Mouse (Mus musculus) neural tube, embryonic 11.5 days (tissue): ENCODE data around the gene Snx32. TPM values are rescaled to one million over a fixed set of nuclear protein-coding genes. Genes with fewer than 3 reads are reported as not detected.

ENCODE experiments used
- ATAC-seq: fragments of 200-750 bp; cut with Nextera tagmentation; 2 replicates; pipeline ENCODE4 v1.8.0; 2017; ENCODE audit warnings: moderate number of reproducible peaks, mild to moderate bottlenecking, moderate TSS enrichment, moderate library complexity; ENCODE audit not compliant: insufficient read depth, low FRiP score, low TSS enrichment
- DNase-seq: peaks from one replicate; pipeline ENCODE4 v3.0.0-alpha.2; 2015; ENCODE audit warnings: low spot score
- H3K27ac ChIP-seq: fragments of 300-500 bp; sonication (generic); 2 replicates; pipeline ENCODE4 v1.5.1; 2014; ENCODE audit warnings: low read depth, mild to moderate bottlenecking, low read length
- H3K27me3 ChIP-seq: fragments of 300-500 bp; sonication (generic); 2 replicates; pipeline ENCODE4 v1.6.1; 2014; ENCODE audit warnings: mild to moderate bottlenecking, low read length, mixed read lengths; ENCODE audit not compliant: control insufficient read depth, insufficient read depth
- H3K36me3 ChIP-seq: fragments of 300-500 bp; sonication (generic); 2 replicates; pipeline ENCODE4 v1.6.1; 2014; ENCODE audit warnings: mild to moderate bottlenecking, low read length, moderate library complexity, mixed read lengths; ENCODE audit not compliant: control insufficient read depth, insufficient read depth
- H3K4me1 ChIP-seq: fragments of 300-500 bp; sonication (generic); 2 replicates; pipeline ENCODE4 v1.6.1; 2014; ENCODE audit warnings: low read length, mixed read lengths; ENCODE audit not compliant: control insufficient read depth, insufficient read depth
- H3K4me2 ChIP-seq: fragments of 300-500 bp; sonication (generic); 2 replicates; pipeline ENCODE4 v1.6.1; 2014; ENCODE audit warnings: low read depth, mild to moderate bottlenecking, moderate library complexity
- H3K4me3 ChIP-seq: fragments of 300-500 bp; sonication (generic); 2 replicates; pipeline ENCODE4 v1.5.1; 2014; ENCODE audit warnings: low read depth, low read length
- H3K9ac ChIP-seq: fragments of 300-500 bp; sonication (generic); 2 replicates; pipeline ENCODE4 v1.6.1; 2014; ENCODE audit warnings: mild to moderate bottlenecking, low read length
- H3K9me3 ChIP-seq: fragments of 300-500 bp; sonication (generic); 2 replicates; pipeline ENCODE4 v1.6.1; 2016; ENCODE audit warnings: low read length; ENCODE audit not compliant: control insufficient read depth
- WGBS: fragments of 180-500 bp; shearing (Covaris S2); extraction: QIAGEN DNeasy Blood & Tissue Kit; methylation state at CpG from one replicate; pipeline ENCODE4 v1.1.7; 2014; 5-methylcytosine and 5-hydroxymethylcytosine counted together
- polyA plus RNA-seq: library from polyadenylated mRNA; unstranded; fragments of >200 nt; fragmentation: Nextera tagmentation; extraction: Ambion mirVana; gene quantifications from 2 replicates; pipeline ENCODE4 v1.2.1, GENCODE M21; 2014

The Snx32 gene
- polyA plus RNA-seq, 1 experiment from 2014 or later, result 23.0 TPM

DNA sequence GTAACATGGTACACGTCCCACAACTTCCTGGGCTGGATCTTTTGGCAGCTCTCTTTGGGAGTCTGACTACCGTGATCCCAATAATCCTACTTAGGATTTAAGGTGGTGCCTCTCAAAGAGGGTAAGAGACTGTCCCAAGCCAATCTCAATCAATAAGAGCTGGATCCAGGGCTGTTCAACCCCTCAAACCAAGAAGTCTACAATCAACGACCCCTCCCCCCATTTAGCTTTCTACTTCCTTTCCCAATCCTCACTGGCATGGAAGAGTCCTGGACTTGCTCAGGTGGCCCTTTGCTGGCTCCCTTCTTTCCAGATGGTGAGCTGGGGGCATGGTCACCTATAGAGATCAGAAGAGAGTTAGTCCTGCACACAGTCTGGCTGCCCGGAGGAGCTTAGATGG, 23.6 kb downstream of the Snx32 start:
- DNase-seq, result no peak
- H3K4me2 ChIP-seq, result no peak overlapping the region
- H3K27ac ChIP-seq, result no peak overlapping the region
- H3K4me3 ChIP-seq, result no peak overlapping the region
- H3K9me3 ChIP-seq, result no peaks in the 10 kb centered on the region
- H3K9ac ChIP-seq, result no peak overlapping the region; the same call in 1 of the 2 replicates
- H3K4me1 ChIP-seq, result peaks cover 15% of the 10 kb centered on the region
- H3K27me3 ChIP-seq, result no peaks in the 10 kb centered on the region
- peaks cover 8% of the 10 kb centered on the region for H3K36me3 ChIP-seq
- ATAC-seq, result no peak
- WGBS, result 96% methylated on average over 4 of the region's 4 CpGs

DNA sequence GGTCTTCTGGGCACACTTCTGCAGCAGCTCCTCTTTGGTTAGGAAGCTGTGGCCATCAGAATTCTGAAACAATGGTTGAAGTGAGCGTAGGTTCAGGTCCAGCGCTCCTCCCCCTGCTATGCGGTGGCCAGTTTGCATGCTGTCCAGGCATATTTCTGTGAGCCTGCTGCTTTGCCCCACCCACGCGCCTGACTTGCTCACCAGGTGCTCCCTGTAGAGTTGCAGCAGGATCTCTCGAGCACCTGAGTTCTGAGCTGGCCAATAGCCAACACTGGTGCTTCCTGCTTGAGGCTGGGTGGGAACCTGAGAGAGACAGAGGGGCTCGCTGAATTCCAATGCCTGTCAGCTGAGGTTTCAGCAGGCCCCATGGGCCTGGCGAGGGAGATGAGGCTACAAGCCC, 24.1 kb downstream of the Snx32 start:
- ATAC-seq (no peak), DNase-seq (no peak)
- H3K9me3 ChIP-seq, result no peaks in the 10 kb centered on the region
- H3K27ac ChIP-seq, result no peak overlapping the region
- H3K4me2 ChIP-seq, result no peak overlapping the region
- H3K9ac ChIP-seq, result no peak overlapping the region
- no peak overlapping the region for H3K4me3 ChIP-seq
- peaks cover 13% of the 10 kb centered on the region for H3K4me1 ChIP-seq
- H3K27me3 ChIP-seq, result no peaks in the 10 kb centered on the region
- WGBS, result 93% methylated on average over 8 of the region's 8 CpGs
- H3K36me3 ChIP-seq, result peaks cover 10% of the 10 kb centered on the region

DNA sequence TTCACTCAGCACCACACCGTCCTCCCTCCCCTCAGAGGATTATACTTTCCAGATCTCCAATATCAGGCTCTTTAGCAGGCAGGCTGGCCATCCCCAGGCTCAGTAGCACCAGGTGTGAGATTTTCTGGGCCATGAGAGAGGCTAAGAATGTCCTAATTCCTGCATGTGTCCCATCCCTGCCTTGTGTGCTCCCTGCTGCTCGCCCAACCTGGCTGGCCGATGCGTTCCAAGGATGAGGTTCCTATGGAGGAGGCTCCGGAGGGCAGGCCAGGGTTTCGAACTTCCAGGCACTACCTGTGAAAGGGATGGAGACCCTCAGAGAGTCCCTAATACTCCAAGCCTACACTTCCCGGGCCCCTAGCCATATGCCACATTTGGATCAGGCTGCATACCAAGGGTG, 24.5 kb downstream of the Snx32 start:
- Histone ChIP-seq H3K4me2 (no peak overlapping the region), H3K27me3 (no peaks in the 10 kb centered on the region), H3K27ac (no peak overlapping the region), H3K9me3 (no peaks in the 10 kb centered on the region), H3K36me3 (peaks cover 10% of the 10 kb centered on the region), H3K9ac (no peak overlapping the region), H3K4me3 (no peak overlapping the region), H3K4me1 (peaks cover 13% of the 10 kb centered on the region)
- ATAC-seq (no peak), DNase-seq (no peak)
- 93% methylated on average over 7 of the region's 7 CpGs for WGBS

DNA sequence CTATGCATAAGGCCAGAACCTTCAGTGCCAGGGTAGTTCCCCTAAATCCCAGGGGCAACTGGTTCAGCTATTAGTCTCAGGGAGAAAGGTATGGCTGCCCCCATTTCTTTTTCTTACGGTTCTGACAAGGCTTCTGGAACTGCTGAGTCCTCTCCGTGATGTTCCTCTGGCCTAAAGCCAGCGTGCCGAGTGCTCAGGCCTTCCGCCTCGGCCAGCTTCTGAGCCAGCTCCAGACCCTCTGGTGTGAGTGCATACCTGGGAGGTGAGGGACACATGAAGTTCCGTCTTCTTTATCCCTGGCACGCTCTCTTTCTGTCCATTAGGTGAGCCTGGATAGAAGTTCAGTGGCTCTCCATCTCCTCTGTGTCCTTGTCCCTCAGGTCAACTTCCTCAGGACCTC, 25.0 kb downstream of the Snx32 start:
- no peak for ATAC-seq
- Histone ChIP-seq H3K27me3 (no peaks in the 10 kb centered on the region), H3K36me3 (peaks cover 10% of the 10 kb centered on the region), H3K4me1 (peaks cover 13% of the 10 kb centered on the region), H3K27ac (no peak overlapping the region), H3K9ac (no peak overlapping the region), H3K4me2 (no peak overlapping the region), H3K4me3 (no peak overlapping the region), H3K9me3 (no peaks in the 10 kb centered on the region)
- no peak for DNase-seq
- WGBS, result 93% methylated on average over 8 of the region's 8 CpGs

DNA sequence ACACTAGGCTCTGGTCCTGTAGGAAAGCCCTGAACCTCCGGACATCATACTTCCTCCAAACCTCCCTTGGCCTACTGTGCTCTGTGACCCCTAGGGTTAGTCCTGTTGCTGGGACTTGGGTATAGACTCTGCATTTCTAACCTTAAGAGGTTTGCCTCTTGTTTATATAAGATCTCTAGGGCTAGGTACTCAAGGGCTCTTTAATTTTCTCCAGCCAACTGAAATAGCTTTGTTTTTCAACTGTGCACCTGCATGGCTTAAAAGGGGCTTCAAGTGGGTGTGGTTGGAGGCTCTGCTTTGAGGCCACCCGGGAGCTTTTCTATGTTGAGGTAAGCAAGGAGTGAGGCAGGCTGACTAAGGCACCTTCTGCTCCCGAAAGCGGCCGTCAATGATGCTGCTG, 25.8 kb downstream of the Snx32 start:
- WGBS, result 91% methylated on average over 5 of the region's 5 CpGs
- no peaks in the 10 kb centered on the region for H3K9me3 ChIP-seq
- no peak overlapping the region for H3K27ac ChIP-seq
- H3K36me3 ChIP-seq, result peaks cover 10% of the 10 kb centered on the region
- H3K4me2 ChIP-seq, result no peak overlapping the region
- ATAC-seq (no peak), DNase-seq (no peak)
- H3K4me3 ChIP-seq, result no peak overlapping the region
- H3K4me1 ChIP-seq, result peaks cover 13% of the 10 kb centered on the region
- H3K9ac ChIP-seq, result no peak overlapping the region
- no peaks in the 10 kb centered on the region for H3K27me3 ChIP-seq

DNA sequence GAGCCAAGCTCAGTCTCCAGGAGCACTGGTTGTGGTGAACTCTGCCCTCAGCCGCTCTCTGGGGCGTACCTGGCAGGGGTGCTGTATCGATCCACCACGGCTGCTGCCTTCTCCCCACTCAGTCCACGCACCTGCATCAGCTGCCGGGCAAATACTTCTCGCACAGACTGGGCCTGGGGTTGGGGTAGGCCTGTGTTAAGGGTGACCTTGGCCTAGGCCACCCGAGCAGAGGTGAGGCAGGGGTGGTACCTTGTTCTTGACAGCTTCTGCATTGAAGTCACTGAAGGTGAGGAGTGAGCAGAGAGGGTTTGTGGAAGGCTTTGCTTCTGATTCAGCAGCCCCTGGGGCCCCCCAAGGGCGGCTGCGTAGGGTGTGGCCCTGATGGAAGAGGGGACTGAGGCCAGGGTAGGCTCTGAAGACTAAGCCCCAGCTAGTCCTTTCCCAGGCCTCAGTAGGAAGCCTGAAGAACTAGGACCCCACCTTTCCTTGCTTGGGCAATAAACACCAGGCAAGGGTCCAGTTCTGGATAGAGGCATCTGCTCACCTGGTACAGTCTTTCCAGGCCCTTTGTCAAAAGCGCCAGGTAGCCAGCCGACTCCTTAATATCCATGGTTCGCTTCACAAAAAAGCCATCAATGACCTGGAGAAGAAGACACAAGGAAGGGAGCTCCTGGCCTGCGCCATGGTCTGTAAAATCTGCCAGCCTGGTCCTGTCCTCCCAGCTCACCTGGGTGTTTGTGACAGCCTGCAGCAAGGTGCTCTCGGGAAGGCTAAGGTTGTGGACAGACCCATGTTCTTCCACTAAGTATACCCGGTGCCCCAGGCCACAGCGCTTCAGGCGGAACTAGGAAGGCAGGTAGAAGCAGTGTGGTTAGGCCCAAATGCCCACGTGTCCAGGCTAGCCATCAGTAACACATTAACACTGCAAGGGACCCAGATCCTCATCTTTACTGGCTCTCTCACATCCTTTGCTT, 26.7 kb downstream of the Snx32 start:
- no peak for ATAC-seq
- no peak overlapping the region for H3K4me3 ChIP-seq
- H3K4me2 ChIP-seq, result no peak overlapping the region
- no peak for DNase-seq
- no peaks in the 10 kb centered on the region for H3K27me3 ChIP-seq
- peaks cover 10% of the 10 kb centered on the region for H3K4me1 ChIP-seq
- H3K9ac ChIP-seq, result no peak overlapping the region
- no peak overlapping the region for H3K27ac ChIP-seq
- peaks cover 10% of the 10 kb centered on the region for H3K36me3 ChIP-seq
- 91% methylated on average over 19 of the region's 19 CpGs for WGBS
- H3K9me3 ChIP-seq, result no peaks in the 10 kb centered on the region

DNA sequence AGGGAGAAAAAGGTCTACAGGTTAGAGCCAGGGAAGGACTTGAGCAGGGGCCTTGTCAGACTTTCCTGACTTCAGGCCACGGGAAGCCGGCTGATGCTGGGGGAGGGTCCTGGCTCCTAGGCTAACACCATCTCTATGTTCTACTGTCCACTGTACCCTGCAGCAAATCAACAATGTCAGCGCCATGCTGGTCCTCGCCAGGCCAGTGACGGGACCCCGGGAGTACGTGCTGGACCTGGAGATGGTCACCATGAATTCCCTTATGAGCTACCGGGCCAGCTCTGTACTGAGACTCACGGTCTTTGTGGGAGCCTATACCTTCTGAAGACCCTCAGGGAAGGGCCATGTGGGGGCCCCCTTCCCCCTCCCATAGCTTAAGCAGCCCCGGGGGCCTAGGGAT, 28.9 kb downstream of the Snx32 start:
- H3K4me1 ChIP-seq, result no peaks in the 10 kb centered on the region
- H3K4me3 ChIP-seq, result no peak overlapping the region
- ATAC-seq (no peak), DNase-seq (no peak)
- H3K36me3 ChIP-seq, result peaks cover 10% of the 10 kb centered on the region
- no peaks in the 10 kb centered on the region for H3K27me3 ChIP-seq
- 92% methylated on average over 10 of the region's 10 CpGs for WGBS
- H3K27ac ChIP-seq, result no peak overlapping the region
- no peak overlapping the region for H3K4me2 ChIP-seq
- no peak overlapping the region for H3K9ac ChIP-seq
- H3K9me3 ChIP-seq, result no peaks in the 10 kb centered on the region

DNA sequence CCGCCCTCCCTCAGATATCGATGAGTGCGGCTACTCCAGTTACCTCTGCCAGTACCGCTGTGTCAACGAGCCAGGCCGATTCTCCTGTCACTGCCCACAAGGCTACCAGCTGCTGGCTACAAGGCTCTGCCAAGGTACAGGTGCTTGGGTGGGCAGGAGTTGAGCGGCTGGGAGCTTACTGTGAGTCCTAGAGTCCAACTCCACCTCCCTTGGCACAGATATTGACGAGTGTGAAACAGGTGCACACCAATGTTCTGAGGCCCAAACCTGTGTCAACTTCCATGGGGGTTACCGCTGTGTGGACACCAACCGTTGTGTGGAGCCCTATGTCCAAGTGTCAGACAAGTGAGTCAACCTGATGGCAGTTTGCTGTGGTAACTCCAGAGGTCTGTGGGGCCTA, 30.3 kb downstream of the Snx32 start:
- 93% methylated on average over 10 of the region's 10 CpGs for WGBS
- Histone ChIP-seq H3K27ac (no peak overlapping the region), H3K4me3 (no peak overlapping the region), H3K4me2 (no peak overlapping the region), H3K9ac (no peak overlapping the region), H3K36me3 (peaks cover 10% of the 10 kb centered on the region), H3K9me3 (no peaks in the 10 kb centered on the region), H3K4me1 (peaks cover 6% of the 10 kb centered on the region), H3K27me3 (no peaks in the 10 kb centered on the region)
- ATAC-seq, result no peak
- no peak for DNase-seq

DNA sequence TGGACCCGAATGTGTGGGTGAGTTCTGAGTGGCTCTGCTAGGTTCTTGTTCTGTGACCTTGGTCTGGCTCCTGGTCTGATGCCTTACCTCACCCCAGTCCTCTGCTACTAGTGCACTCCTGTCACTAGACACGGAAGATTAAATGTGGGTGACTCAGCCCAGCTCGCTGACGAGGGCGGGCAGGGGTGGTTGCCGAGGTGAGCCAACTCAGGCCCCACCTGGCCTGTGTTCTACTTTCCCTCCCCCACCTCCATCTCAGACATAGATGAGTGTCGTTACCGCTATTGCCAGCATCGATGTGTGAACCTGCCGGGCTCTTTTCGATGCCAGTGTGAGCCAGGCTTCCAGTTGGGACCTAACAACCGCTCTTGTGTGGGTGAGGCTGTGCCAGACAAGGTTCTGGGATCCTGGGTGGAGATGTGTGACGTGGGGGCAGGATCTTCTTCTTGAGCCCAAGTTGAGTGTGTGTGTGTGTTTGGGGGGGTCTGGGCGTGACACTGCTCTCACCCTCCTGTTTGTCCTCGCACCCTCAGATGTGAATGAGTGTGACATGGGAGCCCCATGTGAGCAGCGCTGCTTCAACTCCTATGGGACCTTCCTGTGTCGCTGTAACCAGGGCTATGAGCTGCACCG, 32.6 kb downstream of the Snx32 start:
- H3K4me3 ChIP-seq, result no peak overlapping the region
- 90% methylated on average over 18 of the region's 18 CpGs for WGBS

More for the DNA sequence above, 32.6 kb downstream of the Snx32 start:
- Histone ChIP-seq H3K27ac (no peak overlapping the region), H3K4me2 (no peak overlapping the region), H3K4me1 (peaks cover 9% of the 10 kb centered on the region), H3K27me3 (no peaks in the 10 kb centered on the region), H3K36me3 (peaks cover 6% of the 10 kb centered on the region), H3K9ac (no peak overlapping the region), H3K9me3 (no peaks in the 10 kb centered on the region)
- ATAC-seq (no peak), DNase-seq (no peak)
